Mouse (Mus musculus): ENCODE measurements around the gene Fam131a. TPM values are rescaled to one million over a fixed set of nuclear protein-coding genes. Genes with fewer than 3 reads are reported as not detected.

Gene Fam131a
- polyA plus RNA-seq, 1 experiment from 2014 or later: 7.8 TPM

DNA sequence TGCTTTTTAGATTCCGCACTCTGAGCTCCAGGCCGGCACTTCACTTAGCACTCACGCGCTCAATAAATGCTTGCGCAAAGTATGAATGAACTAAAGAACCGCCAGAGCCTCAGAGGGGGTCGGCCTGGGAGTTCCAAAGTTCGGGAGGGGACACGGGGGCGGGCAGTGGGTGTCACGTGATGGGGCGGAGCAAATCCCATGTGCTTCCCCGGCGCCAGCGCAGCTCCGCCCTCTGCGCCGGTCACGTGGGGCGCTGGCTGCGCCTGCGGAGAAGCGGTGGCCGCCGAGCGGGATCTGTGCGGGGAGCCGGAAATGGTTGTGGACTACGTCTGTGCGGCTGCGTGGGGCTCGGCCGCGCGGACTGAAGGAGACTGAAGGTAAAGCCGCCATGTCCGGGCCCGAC is 20.5 kb upstream of the Fam131a start:
- peak; percentile 97 for ATAC-seq (ENCODE audit: low read depth)

GRCm38 (mm10) chr16:20672965-20673705 is 19.9 kb upstream of the Fam131a start:
- Histone ChIP-seq H3K36me3 (ENCODE audit: control insufficient read depth, insufficient read depth, low read length) (peaks cover 21% of the 10 kb centered on the region), H3K9ac (ENCODE audit: low read length) (peak overlapping the region; percentile 95), H3K4me2 (ENCODE audit: low read depth, low read length) (peak overlapping the region; percentile 90), H3K4me1 (replicated peaks; ENCODE audit: control insufficient read depth, insufficient read depth, low read length) (peaks cover 25% of the 10 kb centered on the region), H3K27ac (ENCODE audit: low read length) (peak overlapping the region; percentile 95), H3K9me3 (ENCODE audit: control insufficient read depth, low read length) (no peaks in the 10 kb centered on the region), H3K4me3 (ENCODE audit: low read length) (peak overlapping the region; percentile 97), H3K27me3 (ENCODE audit: control insufficient read depth, insufficient read depth, low read depth, low read length) (no peaks in the 10 kb centered on the region)
- ATAC-seq (ENCODE audit: low read depth): peak; percentile 77
- WGBS: 0% methylated on average over 37 of the region's 78 CpGs

More for the DNA sequence above, 20.5 kb upstream of the Fam131a start:
- Histone ChIP-seq H3K9ac (ENCODE audit: low read length) (peak overlapping the region; percentile 95), H3K27me3 (ENCODE audit: control insufficient read depth, insufficient read depth, low read depth, low read length) (no peaks in the 10 kb centered on the region), H3K4me2 (ENCODE audit: low read depth, low read length) (peak overlapping the region; percentile 90), H3K27ac (ENCODE audit: low read length) (peak overlapping the region; percentile 95), H3K36me3 (ENCODE audit: control insufficient read depth, insufficient read depth, low read length) (peaks cover 17% of the 10 kb centered on the region), H3K4me3 (ENCODE audit: low read length) (peak overlapping the region; percentile 97), H3K4me1 (replicated peaks; ENCODE audit: control insufficient read depth, insufficient read depth, low read length) (peaks cover 21% of the 10 kb centered on the region), H3K9me3 (ENCODE audit: control insufficient read depth, low read length) (no peaks in the 10 kb centered on the region)
- WGBS: 1% methylated on average over 35 of the region's 38 CpGs

DNA sequence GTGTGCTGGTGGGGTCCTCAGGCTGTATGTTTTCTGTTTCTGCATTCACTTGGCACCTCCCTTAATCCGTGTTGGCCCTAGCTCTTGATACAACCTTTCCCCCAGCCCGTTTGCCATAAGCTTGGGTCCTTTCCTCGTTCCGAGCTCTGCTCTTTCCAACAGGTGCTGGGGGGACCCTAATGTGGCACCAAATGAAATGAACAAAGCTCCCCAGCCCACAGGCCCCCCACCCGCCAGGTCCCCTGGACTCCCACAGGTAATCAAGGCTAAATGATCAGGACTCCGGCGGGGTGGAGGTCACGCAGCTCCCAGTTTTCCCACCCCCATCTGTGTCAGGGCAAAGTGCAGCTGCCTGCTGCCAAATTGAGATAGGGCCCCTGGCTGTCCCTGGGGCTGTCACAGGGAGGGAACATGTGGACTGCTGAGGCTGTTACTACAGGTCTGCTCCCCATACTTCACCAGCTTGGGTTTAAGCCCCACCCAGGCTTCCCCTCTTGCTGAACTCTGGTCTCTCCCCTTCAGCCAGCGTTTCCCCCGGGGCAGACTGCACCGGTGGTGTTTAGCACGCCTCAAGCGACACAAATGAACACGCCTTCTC is 19.2 kb upstream of the Fam131a start:
- WGBS: 3% methylated on average over 14 of the region's 14 CpGs
- peak overlapping the region; percentile 95 for H3K9ac ChIP-seq (ENCODE audit: low read length)
- H3K4me2 ChIP-seq (ENCODE audit: low read depth, low read length): peak overlapping the region; percentile 90
- H3K4me3 ChIP-seq (ENCODE audit: low read length): peak overlapping the region; percentile 97
- peak overlapping the region; percentile 95 for H3K27ac ChIP-seq (ENCODE audit: low read length)
- H3K27me3 ChIP-seq (ENCODE audit: control insufficient read depth, insufficient read depth, low read depth, low read length): no peaks in the 10 kb centered on the region
- no peak for ATAC-seq (ENCODE audit: low read depth)
- H3K4me1 ChIP-seq (replicated peaks; ENCODE audit: control insufficient read depth, insufficient read depth, low read length): peaks cover 25% of the 10 kb centered on the region
- H3K36me3 ChIP-seq (ENCODE audit: control insufficient read depth, insufficient read depth, low read length): peaks cover 26% of the 10 kb centered on the region
- H3K9me3 ChIP-seq (ENCODE audit: control insufficient read depth, low read length): no peaks in the 10 kb centered on the region

DNA sequence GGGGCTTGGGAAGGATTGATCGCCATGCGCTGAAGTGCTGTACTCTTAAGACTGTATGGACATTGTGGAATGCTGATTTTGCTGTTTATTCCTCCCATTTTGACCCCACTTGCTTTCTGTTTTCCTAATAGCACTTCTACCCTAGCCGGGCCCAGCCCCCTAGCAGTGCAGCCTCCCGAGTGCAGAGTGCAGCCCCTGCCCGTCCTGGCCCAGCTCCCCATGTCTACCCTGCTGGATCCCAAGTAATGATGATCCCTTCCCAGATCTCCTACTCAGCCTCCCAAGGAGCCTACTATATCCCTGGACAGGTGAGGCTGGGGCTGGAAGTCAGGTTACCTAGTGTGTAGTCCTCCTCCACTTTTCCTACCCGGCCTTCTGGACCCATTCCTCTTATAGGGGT is 17.8 kb upstream of the Fam131a start:
- no peak for ATAC-seq (ENCODE audit: low read depth)
- no peak overlapping the region for H3K4me2 ChIP-seq (ENCODE audit: low read depth, low read length)
- no peaks in the 10 kb centered on the region for H3K27me3 ChIP-seq (ENCODE audit: control insufficient read depth, insufficient read depth, low read depth, low read length)
- H3K4me1 ChIP-seq (replicated peaks; ENCODE audit: control insufficient read depth, insufficient read depth, low read length): peaks cover 25% of the 10 kb centered on the region
- peaks cover 39% of the 10 kb centered on the region for H3K36me3 ChIP-seq (ENCODE audit: control insufficient read depth, insufficient read depth, low read length)
- H3K27ac ChIP-seq (ENCODE audit: low read length): no peak overlapping the region
- WGBS: 83% methylated on average over 6 of the region's 6 CpGs
- no peak overlapping the region for H3K9ac ChIP-seq (ENCODE audit: low read length)
- no peak overlapping the region for H3K4me3 ChIP-seq (ENCODE audit: low read length)
- H3K9me3 ChIP-seq (ENCODE audit: control insufficient read depth, low read length): no peaks in the 10 kb centered on the region

- WGBS: 69% methylated on average over 4 of the region's 4 CpGs
- Histone ChIP-seq H3K9ac (ENCODE audit: low read length) (no peak overlapping the region), H3K27ac (ENCODE audit: low read length) (no peak overlapping the region), H3K27me3 (ENCODE audit: control insufficient read depth, insufficient read depth, low read depth, low read length) (no peaks in the 10 kb centered on the region), H3K4me2 (ENCODE audit: low read depth, low read length) (no peak overlapping the region), H3K4me3 (ENCODE audit: low read length) (no peak overlapping the region), H3K36me3 (ENCODE audit: control insufficient read depth, insufficient read depth, low read length) (peaks cover 51% of the 10 kb centered on the region), H3K9me3 (ENCODE audit: control insufficient read depth, low read length) (no peaks in the 10 kb centered on the region), H3K4me1 (replicated peaks; ENCODE audit: control insufficient read depth, insufficient read depth, low read length) (peaks cover 25% of the 10 kb centered on the region)
- ATAC-seq (ENCODE audit: low read depth): no peak
These were observed 16.3 kb upstream of the Fam131a start for GRCm38 (mm10) chr16:20676702-20677101.

DNA sequence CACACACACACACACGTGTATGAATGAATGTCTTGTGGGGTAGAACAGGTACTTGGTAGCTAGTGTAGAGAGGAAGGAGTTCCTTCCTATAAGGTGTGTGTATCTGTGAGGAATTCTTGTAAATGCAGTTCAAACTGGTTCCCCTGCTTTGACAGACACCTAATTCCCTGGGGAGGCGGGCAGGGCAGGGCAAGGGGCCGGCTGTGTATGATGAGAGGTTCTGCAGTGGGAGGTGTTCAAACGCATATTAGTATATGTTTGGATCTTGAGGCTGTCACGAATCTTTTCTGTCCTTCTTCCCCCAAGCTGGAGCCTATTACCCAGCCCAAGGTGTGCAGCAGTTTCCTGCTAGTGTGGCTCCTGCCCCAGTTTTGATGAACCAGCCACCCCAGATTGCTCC is 15.7 kb upstream of the Fam131a start:
- Histone ChIP-seq H3K4me3 (ENCODE audit: low read length) (no peak overlapping the region), H3K9me3 (ENCODE audit: control insufficient read depth, low read length) (no peaks in the 10 kb centered on the region), H3K4me2 (ENCODE audit: low read depth, low read length) (no peak overlapping the region), H3K27me3 (ENCODE audit: control insufficient read depth, insufficient read depth, low read depth, low read length) (no peaks in the 10 kb centered on the region), H3K36me3 (ENCODE audit: control insufficient read depth, insufficient read depth, low read length) (peaks cover 58% of the 10 kb centered on the region), H3K27ac (ENCODE audit: low read length) (no peak overlapping the region), H3K9ac (ENCODE audit: low read length) (no peak overlapping the region), H3K4me1 (replicated peaks; ENCODE audit: control insufficient read depth, insufficient read depth, low read length) (peaks cover 21% of the 10 kb centered on the region)
- WGBS: 70% methylated on average over 5 of the region's 5 CpGs
- no peak for ATAC-seq (ENCODE audit: low read depth)

DNA sequence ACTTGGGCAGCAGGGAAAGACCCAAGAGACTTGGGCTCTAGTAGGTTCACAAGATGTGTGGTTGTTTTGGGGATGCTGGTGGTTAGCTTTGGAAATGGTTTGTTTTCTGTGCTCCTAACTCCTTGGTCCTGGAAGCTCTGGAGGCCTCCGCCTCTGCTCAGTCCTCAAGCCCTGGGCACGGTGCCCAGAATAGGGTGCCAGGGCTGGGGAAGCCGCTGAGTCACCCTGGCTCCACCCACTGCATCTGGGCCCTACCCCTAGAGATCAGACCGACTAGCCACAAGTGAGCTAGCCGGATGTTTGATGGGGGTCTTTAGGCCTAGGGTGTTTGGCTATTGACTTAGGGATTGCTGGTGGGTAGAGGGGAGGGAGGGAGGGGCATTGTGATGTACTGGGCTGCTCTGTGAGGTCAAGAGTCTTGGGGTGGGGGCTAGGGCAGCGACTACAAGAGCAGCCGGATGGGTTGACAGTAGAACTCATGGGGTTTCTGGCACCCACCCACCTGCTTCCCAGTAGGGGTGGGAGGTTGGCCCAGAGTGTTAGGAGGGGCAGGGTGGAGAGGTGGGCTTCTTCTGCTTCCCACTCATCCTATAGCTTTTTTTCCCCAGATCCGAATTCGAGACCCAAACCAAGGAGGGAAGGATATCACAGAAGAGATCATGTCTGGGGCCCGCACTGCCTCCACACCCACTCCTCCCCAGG is 14.9 kb upstream of the Fam131a start:
- WGBS: 55% methylated on average over 10 of the region's 10 CpGs
- ATAC-seq (ENCODE audit: low read depth): peak; percentile 70

DNA sequence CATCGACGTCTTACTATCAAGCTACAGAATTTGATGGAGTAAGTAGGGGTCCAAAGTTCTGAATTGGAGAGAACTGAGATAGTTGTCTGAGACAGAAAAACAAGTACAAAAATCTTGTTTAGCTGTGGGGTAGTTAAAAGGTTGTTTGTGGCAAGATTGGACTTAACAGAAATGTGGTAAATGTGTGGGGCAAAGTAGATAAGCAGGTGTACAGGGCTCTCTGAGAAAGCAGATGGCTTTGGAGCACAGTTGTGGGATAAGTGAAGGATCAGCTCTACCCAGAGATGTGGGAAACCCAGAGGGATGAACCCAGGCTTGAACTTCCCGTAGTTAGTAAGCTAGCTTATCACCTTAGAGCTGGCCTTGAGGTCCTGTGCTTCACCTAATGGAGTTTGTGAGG is 2.3 kb upstream of the Fam131a start:
- peaks cover 59% of the 10 kb centered on the region for H3K36me3 ChIP-seq (ENCODE audit: control insufficient read depth, insufficient read depth, low read length)
- no peaks in the 10 kb centered on the region for H3K9me3 ChIP-seq (ENCODE audit: control insufficient read depth, low read length)
- H3K9ac ChIP-seq (ENCODE audit: low read length): no peak overlapping the region
- no peak overlapping the region for H3K4me3 ChIP-seq (ENCODE audit: low read length)
- WGBS: 85% methylated on average over 3 of the region's 3 CpGs
- ATAC-seq (ENCODE audit: low read depth): no peak
- H3K27ac ChIP-seq (ENCODE audit: low read length): no peak overlapping the region
- peaks cover 19% of the 10 kb centered on the region for H3K4me1 ChIP-seq (replicated peaks; ENCODE audit: control insufficient read depth, insufficient read depth, low read length)
- H3K27me3 ChIP-seq (ENCODE audit: control insufficient read depth, insufficient read depth, low read depth, low read length): no peaks in the 10 kb centered on the region
- H3K4me2 ChIP-seq (ENCODE audit: low read depth, low read length): no peak overlapping the region

More for the DNA sequence above, 14.9 kb upstream of the Fam131a start:
- H3K27me3 ChIP-seq (ENCODE audit: control insufficient read depth, insufficient read depth, low read depth, low read length): no peaks in the 10 kb centered on the region
- no peak overlapping the region for H3K4me3 ChIP-seq (ENCODE audit: low read length)
- H3K27ac ChIP-seq (ENCODE audit: low read length): no peak overlapping the region
- H3K36me3 ChIP-seq (ENCODE audit: control insufficient read depth, insufficient read depth, low read length): peaks cover 64% of the 10 kb centered on the region
- no peak overlapping the region for H3K9ac ChIP-seq (ENCODE audit: low read length)
- H3K4me1 ChIP-seq (replicated peaks; ENCODE audit: control insufficient read depth, insufficient read depth, low read length): peaks cover 21% of the 10 kb centered on the region
- H3K4me2 ChIP-seq (ENCODE audit: low read depth, low read length): no peak overlapping the region
- no peaks in the 10 kb centered on the region for H3K9me3 ChIP-seq (ENCODE audit: control insufficient read depth, low read length)

- peaks cover 25% of the 10 kb centered on the region for H3K4me1 ChIP-seq (replicated peaks; ENCODE audit: control insufficient read depth, insufficient read depth, low read length)
- no peak for ATAC-seq (ENCODE audit: low read depth)
- H3K9me3 ChIP-seq (ENCODE audit: control insufficient read depth, low read length): no peaks in the 10 kb centered on the region
- H3K27ac ChIP-seq (ENCODE audit: low read length): no peak overlapping the region
- WGBS: 58% methylated on average over 1 of the region's 1 CpGs
- H3K9ac ChIP-seq (ENCODE audit: low read length): no peak overlapping the region
- no peak overlapping the region for H3K4me3 ChIP-seq (ENCODE audit: low read length)
- H3K4me2 ChIP-seq (ENCODE audit: low read depth, low read length): no peak overlapping the region
- H3K36me3 ChIP-seq (ENCODE audit: control insufficient read depth, insufficient read depth, low read length): peaks cover 50% of the 10 kb centered on the region
- H3K27me3 ChIP-seq (ENCODE audit: control insufficient read depth, insufficient read depth, low read depth, low read length): no peaks in the 10 kb centered on the region; the same call in 1 of the 2 replicates
These were observed 1.4 kb upstream of the Fam131a start for GRCm38 (mm10) chr16:20691617-20692016.

Measured in lung, embryonic 16.5 days (tissue).